Mouse (Mus musculus) olfactory bulb, adult 2 months (tissue): Measurements from ENCODE around the gene 4930595D18Rik.

Experiments used
- CTCF ChIP-seq: fragments of 200-500 bp; IDR thresholded peaks from 2 replicates; pipeline ENCODE4 v1.5.1; 2012; ENCODE audit warnings: low read depth, mild to moderate bottlenecking, low read length, moderate library complexity; ENCODE audit not compliant: insufficient read depth
- POLR2A ChIP-seq: fragments of 200-500 bp; IDR thresholded peaks from 2 replicates; pipeline ENCODE4 v1.6.1; 2012; ENCODE audit warnings: mild to moderate bottlenecking, low read depth, low read length, moderate library complexity; ENCODE audit not compliant: insufficient read depth

DNA sequence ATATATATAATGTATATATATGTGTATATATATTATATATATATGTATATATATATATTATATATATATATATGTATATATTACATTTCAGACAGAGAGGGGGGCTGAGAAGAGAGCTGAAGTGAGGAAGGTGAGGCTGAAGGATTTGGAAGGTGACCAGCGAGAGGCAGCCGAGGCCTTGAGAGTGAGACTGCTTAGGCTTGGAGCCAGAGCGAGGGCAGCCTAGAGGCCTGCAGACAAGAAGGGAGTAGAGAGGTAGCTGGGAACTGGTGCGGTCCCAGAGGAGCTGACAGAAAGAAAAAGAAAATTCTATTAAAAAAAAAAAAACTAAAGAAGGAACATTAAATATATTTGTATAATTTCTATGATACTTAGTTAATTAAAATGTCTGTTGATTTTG, 15.4 kb downstream of the 4930595D18Rik start:
- no peak for TF ChIP-seq CTCF
- no peak for TF ChIP-seq POLR2A
